Mouse (Mus musculus) erythroblast, embryonic 14.5 days (primary cell): ENCODE measurements around the gene Cdk14. TPM values are rescaled to one million over a fixed set of nuclear protein-coding genes. Genes with fewer than 3 reads are reported as not detected.
A peak's percentile ranks its signal among the peaks of the same experiment; 100 is the strongest.

Experiments
- H3K27me3 ChIP-seq: 2 replicates; pipeline ENCODE4 v1.6.1; 2012; ENCODE audit warnings: inconsistent platforms; ENCODE audit not compliant: control insufficient read depth
- H3K36me3 ChIP-seq: 2 replicates; pipeline ENCODE4 v1.6.1; 2012; ENCODE audit warnings: mild to moderate bottlenecking, inconsistent platforms; ENCODE audit not compliant: control insufficient read depth
- H3K4me1 ChIP-seq: 2 replicates; pipeline ENCODE4 v1.6.1; 2012; ENCODE audit warnings: inconsistent platforms; ENCODE audit not compliant: control insufficient read depth
- H3K4me3 ChIP-seq: replicated peaks from 2 replicates; pipeline ENCODE3; 2012; ENCODE audit warnings: moderate library complexity, mild to moderate bottlenecking, inconsistent platforms
- H3K9me3 ChIP-seq: 2 replicates; pipeline ENCODE4 v1.6.1; 2012; ENCODE audit warnings: low read length, inconsistent platforms, mixed read lengths; ENCODE audit not compliant: control insufficient read depth
- GATA1 ChIP-seq: IDR thresholded peaks from 2 replicates; pipeline ENCODE4 v1.6.1; 2012; ENCODE audit warnings: low read length, inconsistent platforms, mixed read lengths
- TAL1 ChIP-seq: IDR thresholded peaks from 3 replicates; pipeline ENCODE4 v1.6.1; 2012; ENCODE audit warnings: low read length, inconsistent platforms, mixed read lengths
- polyA plus RNA-seq: library from polyadenylated mRNA; stranded (reverse); fragments of >175 nt; gene quantifications from 2 replicates; pipeline ENCODE4 v1.2.3, GENCODE M21; 2012

Cdk14 gene
- polyA plus RNA-seq, 1 experiment: not detected

GRCm38 (mm10) chr5:5401986-5402385 lies 18.1 kb downstream of the Cdk14 start:
- no peaks in the 10 kb centered on the region for H3K27me3 ChIP-seq
- H3K4me3 ChIP-seq: no peak overlapping the region
- H3K9me3 ChIP-seq: no peaks in the 10 kb centered on the region
- H3K4me1 ChIP-seq: no peaks in the 10 kb centered on the region
- no peaks in the 10 kb centered on the region for H3K36me3 ChIP-seq
- TF ChIP-seq TAL1 (no peak), GATA1 (no peak)

GRCm38 (mm10) chr5:5392786-5393185 lies 27.3 kb downstream of the Cdk14 start:
- Histone ChIP-seq H3K9me3 (no peaks in the 10 kb centered on the region), H3K27me3 (no peaks in the 10 kb centered on the region), H3K36me3 (no peaks in the 10 kb centered on the region), H3K4me1 (no peaks in the 10 kb centered on the region), H3K4me3 (no peak overlapping the region)
- TF ChIP-seq GATA1 (no peak), TAL1 (no peak)

GRCm38 (mm10) chr5:5380731-5381718 lies 39.1 kb downstream of the Cdk14 start:
- Histone ChIP-seq H3K27me3 (peaks cover 38% of the 10 kb centered on the region), H3K9me3 (no peaks in the 10 kb centered on the region; the same call in 1 of the 2 replicates), H3K4me3 (peak overlapping the region; percentile 34), H3K4me1 (no peaks in the 10 kb centered on the region), H3K36me3 (no peaks in the 10 kb centered on the region)
- TF ChIP-seq TAL1 (no peak), GATA1 (no peak)

- TF ChIP-seq TAL1 (no peak), GATA1 (no peak)
- Histone ChIP-seq H3K9me3 (no peaks in the 10 kb centered on the region; the same call in 1 of the 2 replicates), H3K4me1 (no peaks in the 10 kb centered on the region), H3K36me3 (no peaks in the 10 kb centered on the region), H3K4me3 (peak overlapping the region; percentile 50), H3K27me3 (peaks cover 38% of the 10 kb centered on the region)
Measured at GRCm38 (mm10) chr5:5379870-5380730, 40.0 kb downstream of the Cdk14 start.

- H3K4me3 ChIP-seq: peak overlapping the region; percentile 50
Measured at GRCm38 (mm10) chr5:5379501-5379869, 40.6 kb downstream of the Cdk14 start.

GRCm38 (mm10) chr5:5374393-5374792 lies 45.7 kb downstream of the Cdk14 start:
- Histone ChIP-seq H3K4me1 (peaks cover 2% of the 10 kb centered on the region; the same call in 1 of the 2 replicates), H3K9me3 (no peaks in the 10 kb centered on the region), H3K4me3 (no peak overlapping the region), H3K36me3 (no peaks in the 10 kb centered on the region), H3K27me3 (peaks cover 12% of the 10 kb centered on the region)
- TF ChIP-seq TAL1 (no peak), GATA1 (no peak)

More at GRCm38 (mm10) chr5:5379501-5379869, 40.6 kb downstream of the Cdk14 start:
- peaks cover under 1% of the 10 kb centered on the region; the same call in 1 of the 2 replicates for H3K4me1 ChIP-seq
- peaks cover 38% of the 10 kb centered on the region for H3K27me3 ChIP-seq
- no peaks in the 10 kb centered on the region for H3K36me3 ChIP-seq
- TF ChIP-seq TAL1 (no peak), GATA1 (no peak)
- H3K9me3 ChIP-seq: no peaks in the 10 kb centered on the region; the same call in 1 of the 2 replicates

- H3K9me3 ChIP-seq: no peaks in the 10 kb centered on the region
- H3K27me3 ChIP-seq: peaks cover 5% of the 10 kb centered on the region
- TF ChIP-seq GATA1 (no peak), TAL1 (no peak)
- H3K4me1 ChIP-seq: peaks cover 2% of the 10 kb centered on the region; the same call in 1 of the 2 replicates
- H3K4me3 ChIP-seq: no peak overlapping the region
- no peaks in the 10 kb centered on the region for H3K36me3 ChIP-seq
Measured at GRCm38 (mm10) chr5:5373541-5373940, 46.6 kb downstream of the Cdk14 start.

- H3K36me3 ChIP-seq: no peaks in the 10 kb centered on the region
- peaks cover 2% of the 10 kb centered on the region; the same call in 1 of the 2 replicates for H3K4me1 ChIP-seq
- no peak overlapping the region for H3K4me3 ChIP-seq
- H3K9me3 ChIP-seq: no peaks in the 10 kb centered on the region
- H3K27me3 ChIP-seq: no peaks in the 10 kb centered on the region
- TF ChIP-seq GATA1 (no peak), TAL1 (no peak)
Measured at GRCm38 (mm10) chr5:5372936-5373335, 47.2 kb downstream of the Cdk14 start.
